ENCODE assay signal across 15 mouse cellular contexts in genomic region chr8:47332941-47333340, GRCm38 (mm10).
A peak's percentile ranks its signal among the peaks of the same experiment; 100 is the strongest.
DNase-seq lines count a peak whose midpoint lies in the region; TF ChIP-seq lines count a peak whose summit lies in the region.
"Had no signal": no experiment of that assay in that cellular context is flagged by ENCODE, and none has a peak within 500 bp of the region (broad histone marks: within the 10 kb centered on the region; RNA-seq: fewer than 3 reads in every experiment).

No protein-coding gene starts in this region.

- H3K27ac ChIP-seq in olfactory bulb, adult 2 months (ENCODE audit: insufficient read depth, low read depth, low read length): peak overlapping the region; percentile 54; the same call in 1 of the 2 replicates
- H3K27ac ChIP-seq: heart, embryonic 15.5 days; liver, embryonic 13.5 days had no signal

- H3K4me3 ChIP-seq in olfactory bulb, adult 2 months (ENCODE audit: insufficient read depth, low read depth, low read length): no peak overlapping the region
- H3K4me3 ChIP-seq: heart, embryonic 15.5 days; liver, embryonic 13.5 days had no signal

- peaks cover 10% of the 10 kb centered on the region for H3K4me1 ChIP-seq in olfactory bulb, adult 2 months (ENCODE audit: control insufficient read depth, insufficient read depth, low read length)
- H3K4me1 ChIP-seq: liver, embryonic 13.5 days had no signal

- no peak for TF ChIP-seq POLR2A in olfactory bulb, adult 2 months (IDR thresholded peaks at IDR 0.05; ENCODE audit: insufficient read depth, low read depth, low read length)

- peak; percentile 24 for DNase-seq in cerebellum, adult 9-11 months
- no peak for DNase-seq in cerebellum, postnatal 14 days
- DNase-seq in left cerebral cortex, postnatal 4 days: peak; percentile 25
- no peak for DNase-seq in left cerebral cortex, postnatal 25 days (ENCODE audit: low spot score in 2 of 2)
- DNase-seq in brain, adult 2 months (ENCODE audit: low read depth, low spot score): peak; percentile 26
- no peak for DNase-seq in urinary bladder, adult 18-20 months (ENCODE audit: low spot score in 2 of 2)
- no peak for DNase-seq in testis, postnatal 10 days (ENCODE audit: low spot score)
- DNase-seq: adrenal gland, adult 2 months; cerebellum, adult 8-10 months; kidney, adult 8-10 months; kidney, postnatal 36 days; layer of hippocampus, postnatal 36 days; liver, embryonic 13.5 days had no signal

- TF ChIP-seq CTCF in olfactory bulb, adult 2 months (IDR thresholded peaks at IDR 0.05; ENCODE audit: insufficient read depth, low read depth, low read length): no peak

- intact Hi-C loops in left cerebral cortex, postnatal 4 days (cut with DNase I): no loop called here
- intact Hi-C loops in left cerebral cortex, postnatal 25 days (cut with DNase I): no loop called here

- 58% methylated on average over 1 of the region's 1 CpGs for WGBS in olfactory bulb, adult 2 months

Comparison
In these comparisons a context has a peak if more than half of its experiments do, and no peak if none do; other contexts are left out.
1. DNase-seq: peak in cerebellum, adult 9-11 months (single experiment), left cerebral cortex, postnatal 4 days (single experiment) and brain, adult 2 months (single experiment); none in cerebellum, postnatal 14 days (0 of 2), left cerebral cortex, postnatal 25 days (0 of 2), urinary bladder, adult 18-20 months (0 of 2) and testis, postnatal 10 days (single experiment).